Mouse (Mus musculus): ENCODE results near the gene Setx.

DNA sequence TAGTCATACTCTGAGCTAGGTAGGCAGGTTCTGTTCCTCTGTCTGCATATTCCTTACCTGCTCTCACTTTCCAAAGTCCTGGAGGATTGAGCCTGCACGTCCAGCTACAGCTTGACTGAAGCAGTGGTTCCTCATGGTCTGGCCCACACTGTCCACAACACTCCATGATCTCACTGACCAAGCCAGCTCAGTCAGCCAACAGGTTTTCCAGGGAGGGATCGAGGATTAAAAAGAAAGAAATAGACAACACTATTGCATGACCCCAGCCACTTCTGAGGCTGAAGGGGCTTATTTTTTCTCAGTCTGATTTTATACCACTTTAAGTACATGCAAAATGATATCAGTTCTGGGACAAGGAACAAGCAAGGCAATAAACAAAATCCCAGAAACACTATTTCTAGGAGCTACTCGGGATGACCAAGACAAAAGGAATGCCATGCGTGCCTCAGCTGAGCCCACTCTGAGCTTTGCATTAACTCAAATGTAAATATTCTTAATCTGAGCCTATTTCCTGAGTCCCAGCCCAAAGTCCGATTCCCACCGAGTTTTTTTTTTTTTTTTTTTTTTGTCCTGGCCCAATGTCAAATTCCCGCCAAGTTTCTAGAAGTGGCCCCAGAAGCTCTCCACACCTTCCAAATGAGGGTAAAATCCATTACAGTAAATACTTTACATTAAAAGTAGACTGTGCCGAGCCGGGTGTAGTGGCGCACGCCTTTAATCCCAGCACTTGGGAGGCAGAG is 48.5 kb upstream of the Setx start:
- no peak for TF ChIP-seq POLR2A (IDR thresholded peaks at IDR 0.05; ENCODE audit: insufficient read length, low read depth)
- TF ChIP-seq TCF3 (IDR thresholded peaks at IDR 0.05; ENCODE audit: insufficient read length, low read depth): no peak
- no peak for TF ChIP-seq CEBPB (IDR thresholded peaks at IDR 0.05; ENCODE audit: insufficient read depth, poor library complexity, severe bottlenecking)
- TF ChIP-seq E2F4 (IDR thresholded peaks at IDR 0.05; ENCODE audit: insufficient read depth): no peak
- no peak for TF ChIP-seq TCF12 (IDR thresholded peaks at IDR 0.05; ENCODE audit: insufficient read depth, poor library complexity, severe bottlenecking)
- no peak for TF ChIP-seq REST (IDR thresholded peaks at IDR 0.05; ENCODE audit: insufficient read depth, insufficient read length)
- TF ChIP-seq MYOG (IDR thresholded peaks at IDR 0.05; ENCODE audit: control insufficient read depth in 1 of 3, insufficient read depth in 1 of 3, insufficient read length in 2 of 3, low read depth in 2 of 3): no peak
- TF ChIP-seq POLR2AphosphoS2 (IDR thresholded peaks at IDR 0.05; ENCODE audit: insufficient read length, low read depth): no peak
